8 mouse cellular contexts compared by ENCODE assay signal in genomic region chr3:127759212-127759611, GRCm38 (mm10). TPM values are rescaled to one million over a fixed set of nuclear protein-coding genes. Genes with fewer than 3 reads are reported as not detected.
DNase-seq lines count a peak whose midpoint lies in the region; ATAC-seq and TF ChIP-seq lines count a peak whose summit lies in the region.

No protein-coding gene starts in this region.

- H3K9me3 ChIP-seq in intestine, postnatal 0 days (ENCODE audit: control insufficient read depth) = no peaks in the 10 kb centered on the region
- H3K9me3 ChIP-seq in intestine, embryonic 16.5 days (ENCODE audit: control insufficient read depth, low read length) = no peaks in the 10 kb centered on the region
- H3K9me3 ChIP-seq in forebrain, postnatal 0 days (ENCODE audit: low read length) = no peaks in the 10 kb centered on the region

- no peak for ATAC-seq in intestine, postnatal 0 days
- no peak for ATAC-seq in intestine, embryonic 16.5 days
- ATAC-seq in forebrain, postnatal 0 days = peak; percentile 85

- no peaks in the 10 kb centered on the region for H3K36me3 ChIP-seq in intestine, postnatal 0 days (ENCODE audit: control insufficient read depth, insufficient read depth)
- H3K36me3 ChIP-seq in intestine, embryonic 16.5 days (ENCODE audit: control insufficient read depth, insufficient read depth, low read length) = no peaks in the 10 kb centered on the region
- no peaks in the 10 kb centered on the region for H3K36me3 ChIP-seq in forebrain, postnatal 0 days (ENCODE audit: insufficient read depth)

- intact Hi-C loops in gastrocnemius, postnatal 14 days (cut with DNase I; ENCODE audit: low total_unique reads) = loop anchor here (5.0 kb wide), 1 partner anchor 132 kb away; no protein-coding TSS in a partner anchor

- no peak overlapping the region for H3K4me2 ChIP-seq in intestine, postnatal 0 days (replicated peaks; ENCODE audit: low read depth)
- no peak overlapping the region for H3K4me2 ChIP-seq in intestine, embryonic 16.5 days (ENCODE audit: low read depth, low read length)
- no peak overlapping the region for H3K4me2 ChIP-seq in forebrain, postnatal 0 days (ENCODE audit: low read depth)

- DNase-seq in CD4-positive, CD25-positive, alpha-beta regulatory T cell, adult 2 months (ENCODE audit: low read depth, low spot score) = peak; percentile 61
- peak; percentile 58 for DNase-seq in adrenal gland, postnatal 14 days
- peak; percentile 83 for DNase-seq in forebrain, postnatal 0 days
- peak; percentile 69 to 73 for DNase-seq in layer of hippocampus, postnatal 10 days (ENCODE audit: low spot score in 2 of 2)
- DNase-seq in retina, postnatal 7 days (ENCODE audit: low read depth, low spot score) = peak; percentile 39
- DNase-seq in gastrocnemius, postnatal 14 days = no peak

- no peaks in the 10 kb centered on the region for H3K27me3 ChIP-seq in intestine, postnatal 0 days (replicated peaks; ENCODE audit: control insufficient read depth, insufficient read depth, low read length)
- no peaks in the 10 kb centered on the region for H3K27me3 ChIP-seq in intestine, embryonic 16.5 days (replicated peaks; ENCODE audit: control insufficient read depth, insufficient read depth, low read length)
- H3K27me3 ChIP-seq in forebrain, postnatal 0 days (ENCODE audit: insufficient read depth, low read length) = no peaks in the 10 kb centered on the region

- H3K9ac ChIP-seq in intestine, postnatal 0 days (ENCODE audit: low read depth, low read length) = no peak overlapping the region
- no peak overlapping the region for H3K9ac ChIP-seq in intestine, embryonic 16.5 days (ENCODE audit: low read depth, low read length)
- no peak overlapping the region for H3K9ac ChIP-seq in forebrain, postnatal 0 days

- H3K4me1 ChIP-seq in intestine, postnatal 0 days (replicated peaks; ENCODE audit: control insufficient read depth, insufficient read depth, low read length) = no peaks in the 10 kb centered on the region
- no peaks in the 10 kb centered on the region for H3K4me1 ChIP-seq in intestine, embryonic 16.5 days (ENCODE audit: control insufficient read depth, insufficient read depth, low read length)
- no peaks in the 10 kb centered on the region for H3K4me1 ChIP-seq in forebrain, postnatal 0 days (ENCODE audit: insufficient read depth)

- WGBS in intestine, postnatal 0 days = 19% methylated on average over 8 of the region's 8 CpGs
- 19% methylated on average over 8 of the region's 8 CpGs for WGBS in intestine, embryonic 16.5 days
- WGBS in forebrain, postnatal 0 days = 8% methylated on average over 8 of the region's 8 CpGs

- TF ChIP-seq CTCF in intestine, postnatal 0 days (IDR thresholded peaks at IDR 0.05; ENCODE audit: low read depth) = peak; percentile 75
- peak; percentile 78 for TF ChIP-seq CTCF in forebrain, postnatal 0 days (IDR thresholded peaks at IDR 0.05; ENCODE audit: low read depth)

- H3K27ac ChIP-seq in intestine, postnatal 0 days (ENCODE audit: low read depth, low read length) = no peak overlapping the region
- no peak overlapping the region for H3K27ac ChIP-seq in intestine, embryonic 16.5 days (ENCODE audit: low read length)
- no peak overlapping the region for H3K27ac ChIP-seq in forebrain, postnatal 0 days (ENCODE audit: low read depth, low read length)

- H3K4me3 ChIP-seq in intestine, postnatal 0 days (ENCODE audit: low read depth, low read length) = no peak overlapping the region
- no peak overlapping the region for H3K4me3 ChIP-seq in intestine, embryonic 16.5 days (ENCODE audit: low read length)
- no peak overlapping the region for H3K4me3 ChIP-seq in forebrain, postnatal 0 days (ENCODE audit: low read depth, low read length)

RNA-seq across cellular contexts. Expression of gene Alpk1, which starts 21.1 kb away (rescaled TPM):
- polyA plus RNA-seq in intestine, postnatal 0 days (2015; fragmentation: Nextera tagmentation; extraction: Ambion mirVana) = 0.85 and 1.6 TPM in 2 replicates
- polyA plus RNA-seq in intestine, embryonic 16.5 days (2015; fragmentation: Nextera tagmentation; extraction: Ambion mirVana) = 1.6 and 2.5 TPM in 2 replicates
- 8.7 and 10.1 TPM in 2 replicates for total RNA-seq in adrenal gland, postnatal 14 days (2021)
- total RNA-seq in forebrain, postnatal 0 days (2014; rRNA removed) = 1.3 and 3.5 TPM in 2 replicates
- 0.30 and 0.39 TPM in 2 replicates for polyA plus RNA-seq in forebrain, postnatal 0 days (2015; fragmentation: Nextera tagmentation; extraction: Ambion mirVana)
- 1 to 10 TPM; 7.9 to 9.2 TPM for total RNA-seq in layer of hippocampus, postnatal 10 days (2021)
- total RNA-seq in gastrocnemius, postnatal 14 days (2021) = 1 to 10 TPM in 1 of 2 experiments, under 1 TPM in 1; 0.93 to 1.7 TPM

RNA-seq across cellular contexts. Expression of gene Tifa, which starts 30.4 kb away (rescaled TPM):
- polyA plus RNA-seq in intestine, postnatal 0 days (2015; fragmentation: Nextera tagmentation; extraction: Ambion mirVana) = 63.0 and 71.8 TPM in 2 replicates
- 27.4 and 35.2 TPM in 2 replicates for polyA plus RNA-seq in intestine, embryonic 16.5 days (2015; fragmentation: Nextera tagmentation; extraction: Ambion mirVana)
- total RNA-seq in adrenal gland, postnatal 14 days (2021) = 3.0 and 5.2 TPM in 2 replicates
- 2.4 and 4.2 TPM in 2 replicates for total RNA-seq in forebrain, postnatal 0 days (2014; rRNA removed)
- polyA plus RNA-seq in forebrain, postnatal 0 days (2015; fragmentation: Nextera tagmentation; extraction: Ambion mirVana) = 2.6 and 2.7 TPM in 2 replicates
- 1 to 10 TPM; 3.8 to 3.9 TPM for total RNA-seq in layer of hippocampus, postnatal 10 days (2021)
- 1 to 10 TPM; 1.4 to 1.5 TPM for total RNA-seq in gastrocnemius, postnatal 14 days (2021)
